Mouse (Mus musculus) midbrain, embryonic 15.5 days (tissue): Measurements from ENCODE around the gene Gm5134. TPM values are rescaled to one million over a fixed set of nuclear protein-coding genes. Genes with fewer than 3 reads are reported as not detected.

Source experiments
- microRNA-seq: library from miRNA; unstranded; fragments of <30 nt; microRNA quantifications from one replicate; pipeline ENCODE4, GENCODE M21; 2016
- polyA plus RNA-seq: library from polyadenylated mRNA; unstranded; fragments of >200 nt; fragmentation: Nextera tagmentation; extraction: Ambion mirVana; gene quantifications from 2 replicates; pipeline ENCODE4 v1.2.1, GENCODE M21; 2015

The Gm5134 gene
- polyA plus RNA-seq, 1 experiment from 2014 or later: not detected

Small RNA genes within 50 kb of the gene (microRNA-seq; reads per million reads assigned to microRNA genes)
- gene Mir6409: not detected

Other genes with a start within 250 kb of the Gm5134 start
- gene Cabin1, start 190.2 kb upstream of the Gm5134 start, polyA plus RNA-seq: 36.6 and 42.2 TPM in 2 replicates
- 64.7 and 65.8 TPM in 2 replicates for gene Ddt, start 181.1 kb upstream of the Gm5134 start, polyA plus RNA-seq
- gene Gm20441, start 173.6 kb upstream of the Gm5134 start, polyA plus RNA-seq: not detected in 2 replicates
- 0.61 and 1.6 TPM in 2 replicates for gene Gstt3, start 173.1 kb upstream of the Gm5134 start, polyA plus RNA-seq
- 14.5 and 16.9 TPM in 2 replicates for gene Gstt1, start 155.9 kb upstream of the Gm5134 start, polyA plus RNA-seq
- not detected in 2 replicates for gene Gstt4, start 132.0 kb upstream of the Gm5134 start, polyA plus RNA-seq
- 7.4 and 7.5 TPM in 2 replicates for gene Gstt2, start 117.1 kb upstream of the Gm5134 start, polyA plus RNA-seq
- 1,455 and 1,508 TPM in 2 replicates for gene Mif, start 94.3 kb upstream of the Gm5134 start, polyA plus RNA-seq
- 2.1 and 2.8 TPM in 2 replicates for gene Derl3, start 61.1 kb upstream of the Gm5134 start, polyA plus RNA-seq
- gene Smarcb1, start 32.9 kb upstream of the Gm5134 start, polyA plus RNA-seq: 300 and 303 TPM in 2 replicates
- 82.8 and 88.3 TPM in 2 replicates for gene Chchd10, start 21.4 kb upstream of the Gm5134 start, polyA plus RNA-seq
- 18.2 and 21.6 TPM in 2 replicates for gene Mmp11, start 18.0 kb upstream of the Gm5134 start, polyA plus RNA-seq
- gene Gm867, start 13.8 kb upstream of the Gm5134 start, polyA plus RNA-seq: 1.1 and 1.3 TPM in 2 replicates
- 0.77 TPM in 1 of 2 replicates, not detected in the other for gene Vpreb3, start 11.5 kb upstream of the Gm5134 start, polyA plus RNA-seq
- gene Zfp280b, start 78.1 kb downstream of the Gm5134 start, polyA plus RNA-seq: 12.8 TPM in 2 replicates
- gene Slc5a4b, start 156.4 kb downstream of the Gm5134 start, polyA plus RNA-seq: not detected in 2 replicates
- 0.15 TPM in 1 of 2 replicates, not detected in the other for gene Slc5a4a, start 192.9 kb downstream of the Gm5134 start, polyA plus RNA-seq